Mouse (Mus musculus) left cerebral cortex, postnatal 25 days (tissue): ENCODE measurements at regions not wholly inside any gene's neighbourhood (a gene's known extent, or its start where the extent isn't known, plus 50 kb on each side); places are given as distances from the start of the nearest gene placed in this dataset.

ENCODE experiments used
- DNase-seq, 2 experiments: peaks; one replicate each; pipeline ENCODE4 v3.0.0; 2022; ENCODE audit warnings: low spot score in 2 of 2, mixed read lengths in 1 of 2
- intact Hi-C: fragments of 180-260 bp; cut with DNase I; formaldehyde crosslinking; loops from one replicate; pipeline ENCODE4 v1.15.1; 2025

- intact Hi-C loops = loop anchor here (2.0 to 10.0 kb wide), 3 partner anchors 515 to 1387 kb away; no protein-coding TSS in a partner anchor
- peak; percentile 41 to 62 for DNase-seq
Measured at GRCm38 (mm10) chr2:66961808-66962519, 177.2 kb upstream of the Scn7a start.

- intact Hi-C loops = no loop called here
- no peak for DNase-seq
Measured at GRCm38 (mm10) chr2:66941188-66941587, 156.5 kb upstream of the Scn7a start.

GRCm38 (mm10) chr2:66898032-66898431 lies 113.3 kb upstream of the Scn7a start:
- intact Hi-C loops = no loop called here
- peak; percentile 3 to 12 for DNase-seq

GRCm38 (mm10) chr2:66867457-66868216 lies 82.9 kb upstream of the Scn7a start:
- intact Hi-C loops = no loop called here
- no peak for DNase-seq
